Mouse (Mus musculus): ENCODE measurements around the gene Olfm2. TPM values are rescaled to one million over a fixed set of nuclear protein-coding genes. Genes with fewer than 3 reads are reported as not detected.
"Not testable (repeated sequence)": the region's sequence is repeated elsewhere in the genome, so short reads cannot be mapped to it uniquely, and the experiment has no call there.

Gene Olfm2
- polyA plus RNA-seq, 1 experiment from 2014 or later: 0.25 TPM

GRCm38 (mm10) chr9:20694721-20695235, 51.4 kb downstream of the Olfm2 start:
- H3K36me3 ChIP-seq (ENCODE audit: control insufficient read depth, insufficient read depth): no peaks in the 10 kb centered on the region
- no peaks in the 10 kb centered on the region for H3K9me3 ChIP-seq (replicated peaks; ENCODE audit: control insufficient read depth, low read length)
- H3K27me3 ChIP-seq (ENCODE audit: control insufficient read depth, insufficient read depth, low read depth, low read length): peaks cover 14% of the 10 kb centered on the region
- ATAC-seq (ENCODE audit: low read depth): no peak
- H3K4me2 ChIP-seq (ENCODE audit: low read depth, low read length): peak overlapping the region; percentile 45
- H3K9ac ChIP-seq (ENCODE audit: low read depth, low read length): no peak overlapping the region
- peak overlapping the region; percentile 22 for H3K4me3 ChIP-seq (ENCODE audit: low read depth, low read length)
- no peak overlapping the region for H3K27ac ChIP-seq (ENCODE audit: low read length)
- H3K4me1 ChIP-seq (ENCODE audit: control insufficient read depth, low read depth, low read length): no peaks in the 10 kb centered on the region
- WGBS (ENCODE audit: insufficient replicate concordance): 6% methylated on average over 25 of the region's 25 CpGs

GRCm38 (mm10) chr9:20692863-20693262, 53.3 kb downstream of the Olfm2 start:
- Histone ChIP-seq H3K9me3 (replicated peaks; ENCODE audit: control insufficient read depth, low read length) (no peaks in the 10 kb centered on the region), H3K9ac (ENCODE audit: low read depth, low read length) (no peak overlapping the region), H3K36me3 (ENCODE audit: control insufficient read depth, insufficient read depth) (no peaks in the 10 kb centered on the region), H3K4me2 (ENCODE audit: low read depth, low read length) (no peak overlapping the region), H3K27ac (ENCODE audit: low read length) (no peak overlapping the region), H3K4me1 (ENCODE audit: control insufficient read depth, low read depth, low read length) (no peaks in the 10 kb centered on the region), H3K4me3 (ENCODE audit: low read depth, low read length) (no peak overlapping the region), H3K27me3 (ENCODE audit: control insufficient read depth, insufficient read depth, low read depth, low read length) (peaks cover 14% of the 10 kb centered on the region)
- WGBS (ENCODE audit: insufficient replicate concordance): 82% methylated on average over 3 of the region's 3 CpGs
- no peak for ATAC-seq (ENCODE audit: low read depth)

- H3K27me3 ChIP-seq (ENCODE audit: control insufficient read depth, insufficient read depth, low read depth, low read length): peaks cover 11% of the 10 kb centered on the region
- H3K9me3 ChIP-seq (replicated peaks; ENCODE audit: control insufficient read depth, low read length); H3K27ac ChIP-seq (ENCODE audit: low read length); H3K4me2 ChIP-seq (ENCODE audit: low read depth, low read length); H3K4me1 ChIP-seq (ENCODE audit: control insufficient read depth, low read depth, low read length); ATAC-seq (ENCODE audit: low read depth); H3K9ac ChIP-seq (ENCODE audit: low read depth, low read length); H3K36me3 ChIP-seq (ENCODE audit: control insufficient read depth, insufficient read depth); H3K4me3 ChIP-seq (ENCODE audit: low read depth, low read length): not testable (repeated sequence)
- 74% methylated on average over 2 of the region's 2 CpGs for WGBS (ENCODE audit: insufficient replicate concordance)
Observed at GRCm38 (mm10) chr9:20690449-20690848, 55.7 kb downstream of the Olfm2 start.

- Histone ChIP-seq H3K9me3 (replicated peaks; ENCODE audit: control insufficient read depth, low read length) (no peaks in the 10 kb centered on the region), H3K4me1 (ENCODE audit: control insufficient read depth, low read depth, low read length) (no peaks in the 10 kb centered on the region), H3K27ac (ENCODE audit: low read length) (no peak overlapping the region), H3K36me3 (ENCODE audit: control insufficient read depth, insufficient read depth) (no peaks in the 10 kb centered on the region), H3K9ac (ENCODE audit: low read depth, low read length) (no peak overlapping the region), H3K27me3 (ENCODE audit: control insufficient read depth, insufficient read depth, low read depth, low read length) (peaks cover 7% of the 10 kb centered on the region), H3K4me3 (ENCODE audit: low read depth, low read length) (no peak overlapping the region), H3K4me2 (ENCODE audit: low read depth, low read length) (no peak overlapping the region)
- no peak for ATAC-seq (ENCODE audit: low read depth)
- WGBS (ENCODE audit: insufficient replicate concordance): 13% methylated on average over 4 of the region's 4 CpGs
Observed at GRCm38 (mm10) chr9:20689913-20690312, 56.2 kb downstream of the Olfm2 start.

- 33% methylated on average over 1 of the region's 1 CpGs for WGBS (ENCODE audit: insufficient replicate concordance)
- Histone ChIP-seq H3K4me1 (ENCODE audit: control insufficient read depth, low read depth, low read length) (no peaks in the 10 kb centered on the region), H3K36me3 (ENCODE audit: control insufficient read depth, insufficient read depth) (no peaks in the 10 kb centered on the region), H3K9ac (ENCODE audit: low read depth, low read length) (no peak overlapping the region), H3K4me2 (ENCODE audit: low read depth, low read length) (no peak overlapping the region), H3K27me3 (ENCODE audit: control insufficient read depth, insufficient read depth, low read depth, low read length) (peaks cover 2% of the 10 kb centered on the region), H3K4me3 (ENCODE audit: low read depth, low read length) (no peak overlapping the region), H3K27ac (ENCODE audit: low read length) (no peak overlapping the region), H3K9me3 (replicated peaks; ENCODE audit: control insufficient read depth, low read length) (no peaks in the 10 kb centered on the region)
- ATAC-seq (ENCODE audit: low read depth): no peak
Observed at GRCm38 (mm10) chr9:20689403-20689802, 56.7 kb downstream of the Olfm2 start.

- Histone ChIP-seq H3K4me1 (ENCODE audit: control insufficient read depth, low read depth, low read length) (no peaks in the 10 kb centered on the region), H3K4me3 (ENCODE audit: low read depth, low read length) (no peak overlapping the region), H3K27ac (ENCODE audit: low read length) (no peak overlapping the region), H3K9ac (ENCODE audit: low read depth, low read length) (no peak overlapping the region), H3K4me2 (ENCODE audit: low read depth, low read length) (no peak overlapping the region), H3K36me3 (ENCODE audit: control insufficient read depth, insufficient read depth) (no peaks in the 10 kb centered on the region), H3K9me3 (replicated peaks; ENCODE audit: control insufficient read depth, low read length) (no peaks in the 10 kb centered on the region), H3K27me3 (ENCODE audit: control insufficient read depth, insufficient read depth, low read depth, low read length) (no peaks in the 10 kb centered on the region)
- 45% methylated on average over 17 of the region's 17 CpGs for WGBS (ENCODE audit: insufficient replicate concordance)
- no peak for ATAC-seq (ENCODE audit: low read depth)
Observed at GRCm38 (mm10) chr9:20685081-20685861, 60.9 kb downstream of the Olfm2 start.

- ATAC-seq (ENCODE audit: low read depth): no peak
- Histone ChIP-seq H3K27ac (ENCODE audit: low read length) (no peak overlapping the region), H3K27me3 (ENCODE audit: control insufficient read depth, insufficient read depth, low read depth, low read length) (no peaks in the 10 kb centered on the region), H3K9me3 (replicated peaks; ENCODE audit: control insufficient read depth, low read length) (no peaks in the 10 kb centered on the region), H3K36me3 (ENCODE audit: control insufficient read depth, insufficient read depth) (no peaks in the 10 kb centered on the region), H3K4me1 (ENCODE audit: control insufficient read depth, low read depth, low read length) (no peaks in the 10 kb centered on the region), H3K4me3 (ENCODE audit: low read depth, low read length) (no peak overlapping the region), H3K9ac (ENCODE audit: low read depth, low read length) (no peak overlapping the region), H3K4me2 (ENCODE audit: low read depth, low read length) (no peak overlapping the region)
- 47% methylated on average over 2 of the region's 2 CpGs for WGBS (ENCODE audit: insufficient replicate concordance)
Observed at GRCm38 (mm10) chr9:20682389-20682722, 63.8 kb downstream of the Olfm2 start.

GRCm38 (mm10) chr9:20681546-20682388, 64.4 kb downstream of the Olfm2 start:
- ATAC-seq (ENCODE audit: low read depth): no peak
- Histone ChIP-seq H3K36me3 (ENCODE audit: control insufficient read depth, insufficient read depth) (no peaks in the 10 kb centered on the region), H3K9me3 (replicated peaks; ENCODE audit: control insufficient read depth, low read length) (no peaks in the 10 kb centered on the region), H3K4me3 (ENCODE audit: low read depth, low read length) (no peak overlapping the region), H3K27ac (ENCODE audit: low read length) (no peak overlapping the region), H3K4me1 (ENCODE audit: control insufficient read depth, low read depth, low read length) (no peaks in the 10 kb centered on the region), H3K9ac (ENCODE audit: low read depth, low read length) (no peak overlapping the region), H3K27me3 (ENCODE audit: control insufficient read depth, insufficient read depth, low read depth, low read length) (no peaks in the 10 kb centered on the region), H3K4me2 (ENCODE audit: low read depth, low read length) (no peak overlapping the region)
- WGBS (ENCODE audit: insufficient replicate concordance): 42% methylated on average over 6 of the region's 7 CpGs

Data from liver, embryonic 16.5 days (tissue).